Mouse (Mus musculus) adrenal gland, postnatal 4 days (tissue): Measurements from ENCODE around the gene Pou5f2. TPM values are rescaled to one million over a fixed set of nuclear protein-coding genes. Genes with fewer than 3 reads are reported as not detected.

Experiments used
- DNase-seq, 2 experiments: peaks; one replicate each; pipeline ENCODE4 v3.0.0; 2021 to 2022; ENCODE audit warnings: low spot score in 2 of 2, mixed read lengths in 2 of 2
- long read RNA-seq, 2 experiments: library from polyadenylated mRNA; stranded (forward); transcript quantifications; one replicate each; pipeline ENCODE4 v2.0.0; 2021
- total RNA-seq, 2 experiments: library from RNA; stranded (reverse); gene quantifications; 2 replicates each; pipeline ENCODE4 v1.2.3; 2021

The Pou5f2 gene
- 1 to 10 TPM; 1.5 to 2.9 TPM for total RNA-seq
- long read RNA-seq, experiment 1, result 0 reads
- long read RNA-seq, experiment 2, result 0 reads

DNA sequence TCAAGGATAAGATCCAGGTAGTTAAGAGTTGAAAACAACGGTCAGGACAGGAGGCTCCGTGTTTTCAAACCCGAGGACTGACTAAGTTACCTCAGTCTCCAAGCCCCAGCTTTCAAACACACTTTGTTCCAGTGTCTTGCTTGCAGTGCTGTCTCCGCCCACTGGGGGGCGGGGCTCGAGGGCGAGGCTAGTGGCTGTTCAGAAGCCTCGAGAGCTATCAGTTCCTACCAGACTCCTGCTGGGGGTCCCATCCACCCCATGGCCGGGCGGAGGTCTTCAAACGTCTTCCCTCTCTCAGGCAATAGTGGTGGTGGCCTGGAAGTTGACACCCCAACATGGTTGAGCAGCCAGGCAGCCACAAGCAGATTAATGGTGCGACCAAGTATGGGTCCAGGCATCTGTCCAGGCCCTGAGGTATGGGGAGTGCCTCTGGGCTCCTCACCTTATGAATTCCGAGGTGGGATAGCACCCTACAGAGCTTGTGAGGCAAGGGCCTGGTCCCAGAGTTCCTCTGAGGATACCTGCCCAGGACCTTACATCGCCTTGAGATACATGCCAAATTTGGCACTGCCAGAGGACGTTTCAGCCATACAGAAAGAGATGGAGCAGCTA, at the start of gene Pou5f2:
Gene Pou5f2, plus strand, starts transcription at position 220 of the 612 bp plus-strand sequence.
- no peak for DNase-seq

DNA sequence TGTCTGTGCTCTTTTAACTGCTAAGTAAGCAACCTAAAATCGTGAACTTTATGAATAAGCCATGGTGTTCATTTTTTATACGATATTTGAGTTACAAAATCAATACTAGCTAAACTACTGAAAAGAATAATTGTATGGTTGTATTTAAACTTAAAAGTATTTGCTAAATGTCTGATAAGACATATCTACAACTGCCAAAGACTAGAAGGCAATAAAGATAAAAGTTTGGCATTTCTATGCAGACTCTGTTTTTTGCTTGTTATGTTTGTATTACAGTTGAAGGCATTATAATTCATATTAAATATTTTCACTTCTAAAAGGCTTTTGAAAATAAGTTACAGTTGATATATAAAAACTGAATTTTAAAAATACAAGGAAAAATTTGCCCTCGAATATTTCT, 48.5 kb upstream of the Pou5f2 start:
- DNase-seq, result no peak

DNA sequence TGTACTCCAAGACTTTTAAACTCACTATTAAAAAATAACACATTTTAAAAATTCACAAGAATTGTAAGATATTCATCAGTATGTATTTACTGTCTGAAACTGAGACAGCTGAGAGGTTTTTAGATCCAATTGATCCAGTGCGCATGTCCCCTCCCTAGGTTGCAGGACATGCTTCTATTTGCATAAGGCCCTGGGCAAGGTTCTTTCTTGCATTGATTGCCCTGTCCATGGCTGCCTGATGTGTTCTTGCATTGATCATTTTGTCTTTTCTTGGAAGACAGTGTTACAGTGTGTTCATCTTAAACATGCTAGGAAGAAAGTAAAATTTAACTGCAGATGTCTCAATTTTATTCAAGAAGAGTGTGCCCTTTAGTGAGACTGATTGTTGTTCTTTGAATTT, 47.6 kb upstream of the Pou5f2 start:
- DNase-seq, result no peak

DNA sequence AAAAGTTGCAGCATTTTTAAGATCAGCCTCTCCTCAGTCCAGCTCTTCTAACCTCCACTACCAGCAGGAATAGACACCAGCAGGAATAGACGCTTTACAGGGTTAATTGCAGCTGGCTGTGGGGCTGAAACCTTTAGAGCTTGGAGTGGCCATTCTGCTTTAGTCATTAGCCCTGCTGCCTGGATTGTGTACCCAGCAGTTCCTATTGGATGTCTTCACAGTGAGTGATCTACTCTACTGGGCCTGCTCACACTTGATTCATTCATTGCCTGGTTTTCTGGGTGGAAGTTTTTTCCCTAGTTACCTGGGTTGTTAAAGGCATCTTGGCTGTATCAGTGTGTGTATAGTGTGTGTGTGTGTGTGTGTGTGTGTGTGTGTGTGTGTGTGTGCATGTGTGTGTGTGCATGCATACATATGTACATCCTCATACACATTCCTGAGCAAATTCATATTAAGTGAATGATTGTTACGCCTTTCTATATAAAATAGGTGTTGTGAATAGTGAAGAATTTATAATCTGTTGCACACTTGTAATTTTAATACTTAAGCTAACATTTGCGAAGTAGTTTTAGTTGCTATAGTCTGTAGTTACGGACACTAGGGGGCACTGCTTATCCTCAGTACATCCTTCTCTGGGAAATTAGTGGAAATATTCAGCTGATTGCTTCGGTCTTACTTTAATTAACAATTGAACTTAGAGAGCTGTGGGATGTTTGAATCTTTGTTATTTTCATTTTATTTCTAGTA, 42.4 kb upstream of the Pou5f2 start:
- DNase-seq, result no peak

DNA sequence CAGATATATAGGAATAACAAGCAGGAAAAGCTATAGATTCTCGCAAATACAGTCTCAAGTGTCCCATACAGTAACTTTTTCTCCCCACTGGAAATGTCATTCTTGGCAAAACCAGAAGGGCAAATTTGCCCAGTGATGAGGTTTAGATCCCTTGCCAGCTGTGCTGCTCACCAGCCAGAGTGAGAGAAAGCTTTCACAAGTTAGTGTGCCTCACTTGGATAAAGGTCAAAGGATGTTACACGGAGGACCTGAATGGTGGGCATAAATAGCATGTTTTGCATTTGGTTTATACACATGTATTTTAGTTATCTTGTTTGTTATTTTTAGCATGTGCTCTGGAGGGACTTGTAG, 41.9 kb upstream of the Pou5f2 start:
- no peak for DNase-seq

DNA sequence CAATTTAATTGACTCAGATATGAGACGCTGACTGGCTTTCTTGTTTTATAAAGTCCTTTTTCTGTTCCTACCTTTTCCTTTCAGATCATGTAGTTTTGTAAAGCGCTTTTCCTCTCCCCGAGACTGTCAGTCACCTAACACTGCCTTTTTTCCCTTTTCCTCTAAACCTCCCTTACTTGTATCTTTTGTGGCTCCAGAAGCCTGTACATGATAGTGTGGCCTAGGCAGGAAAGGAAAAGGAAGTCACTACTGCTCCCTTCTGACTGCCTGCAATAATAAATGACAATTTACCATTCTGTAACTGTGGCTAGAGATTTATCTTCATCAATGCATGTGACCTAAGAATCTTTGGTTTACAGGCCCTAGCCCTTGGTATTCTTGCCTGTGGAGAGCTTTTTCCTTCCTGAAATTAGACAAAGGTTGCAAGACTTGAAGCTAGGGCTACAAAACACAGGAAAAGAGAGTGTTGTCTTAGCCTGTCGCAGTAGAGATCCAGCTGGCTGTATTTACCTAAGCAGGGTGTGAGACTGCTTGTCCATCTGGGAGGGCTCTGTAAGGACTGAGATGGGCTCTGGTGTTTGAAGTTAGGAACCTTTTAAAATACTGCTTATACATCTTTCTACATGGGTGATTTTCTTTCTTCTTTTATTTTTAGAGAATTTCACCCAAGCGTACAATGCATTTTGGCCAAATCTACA, 33.4 kb upstream of the Pou5f2 start:
- no peak for DNase-seq

DNA sequence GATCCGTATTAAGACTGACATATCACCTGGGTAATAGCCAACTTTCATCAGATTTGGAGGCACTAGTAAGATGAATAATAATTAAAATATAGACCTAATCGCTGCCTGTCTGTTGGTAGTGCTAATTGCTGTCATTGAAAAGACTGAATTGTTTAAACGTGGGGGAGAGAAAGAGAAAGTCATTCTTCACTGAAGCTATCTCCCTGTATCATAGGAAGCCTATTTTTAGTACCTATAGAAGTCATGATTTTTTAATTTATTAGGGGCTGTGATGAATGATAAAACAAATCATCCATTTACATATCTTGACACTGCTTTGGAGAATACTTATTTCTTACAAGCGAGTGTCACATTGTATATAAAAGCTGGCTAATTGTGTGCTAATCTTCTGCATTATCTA, 20.1 kb upstream of the Pou5f2 start:
- no peak for DNase-seq

DNA sequence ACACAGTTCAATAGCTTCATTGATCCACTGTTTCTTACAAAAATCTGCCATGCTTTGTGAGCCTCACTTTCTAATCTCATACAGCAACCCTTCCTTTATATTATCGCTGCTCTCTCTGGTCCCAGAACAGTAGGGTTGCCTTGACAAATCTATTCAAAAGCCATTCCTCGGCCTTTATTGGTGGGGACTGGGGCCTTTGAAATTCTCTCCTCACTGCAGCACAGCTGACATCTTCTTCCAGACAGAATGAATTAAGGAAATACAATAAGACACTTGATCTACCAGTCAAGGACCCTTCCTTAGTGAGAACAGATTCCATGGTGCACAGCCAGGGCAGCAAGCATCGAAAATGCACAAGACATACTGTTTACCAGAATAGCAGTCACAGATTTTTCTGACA, 19.4 kb upstream of the Pou5f2 start:
- no peak for DNase-seq

DNA sequence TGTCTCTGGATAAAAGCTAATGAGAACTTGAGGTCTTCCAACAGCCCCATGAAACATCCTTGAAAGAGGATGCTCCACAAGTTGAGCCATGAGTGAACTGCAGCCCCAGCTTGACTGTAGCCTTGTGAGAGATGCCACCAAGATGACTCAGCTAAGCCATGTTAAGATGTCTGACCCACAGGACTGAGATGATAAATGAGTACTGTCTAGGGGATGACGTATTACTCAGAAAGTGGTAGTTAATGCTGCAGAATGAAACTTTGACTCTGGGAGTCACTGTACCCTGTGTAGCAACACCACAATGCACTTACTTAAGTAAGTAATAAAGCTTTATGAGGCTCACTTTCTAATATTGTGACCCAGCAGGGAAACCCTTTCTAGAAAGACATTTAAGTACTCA, 14.5 kb upstream of the Pou5f2 start:
- no peak for DNase-seq

DNA sequence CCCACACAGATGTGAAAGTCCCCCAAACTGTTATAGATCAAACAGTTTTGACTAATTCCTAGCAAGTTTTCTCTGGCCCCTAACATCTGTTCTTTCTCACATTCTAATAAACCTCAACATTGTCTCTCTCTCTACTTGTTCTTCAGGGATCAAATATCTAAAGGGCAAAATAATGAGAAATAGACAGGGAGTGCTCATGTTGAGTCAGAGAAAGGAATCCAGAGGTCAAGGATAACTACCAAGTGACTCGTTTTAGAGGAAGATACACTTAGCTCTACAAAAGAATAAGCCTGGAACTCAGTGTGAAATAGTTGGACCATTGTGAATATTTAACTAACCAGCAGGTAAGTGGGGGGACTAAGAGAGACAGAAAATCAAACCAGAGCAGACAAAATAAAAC, 8.1 kb downstream of the Pou5f2 start:
- DNase-seq, result no peak

DNA sequence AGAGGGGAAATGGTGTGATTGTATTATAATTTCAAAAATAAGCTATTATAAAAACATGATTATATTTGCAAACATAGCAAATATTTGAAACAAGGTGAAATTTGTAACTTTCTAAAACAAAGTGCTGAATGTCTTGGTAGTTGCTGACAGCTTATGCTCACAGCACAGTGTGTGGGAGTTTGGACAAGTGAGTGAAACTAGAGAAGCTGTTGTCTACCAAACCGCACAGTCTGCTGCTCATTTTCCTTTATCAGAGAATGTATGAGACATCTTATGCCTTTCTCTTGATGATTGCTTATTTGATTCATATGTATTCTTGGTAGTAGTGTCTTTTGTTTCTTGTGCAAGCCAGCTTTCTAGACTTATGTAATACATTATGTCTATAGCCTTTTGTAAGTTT, 12.5 kb downstream of the Pou5f2 start:
- DNase-seq, result no peak

DNA sequence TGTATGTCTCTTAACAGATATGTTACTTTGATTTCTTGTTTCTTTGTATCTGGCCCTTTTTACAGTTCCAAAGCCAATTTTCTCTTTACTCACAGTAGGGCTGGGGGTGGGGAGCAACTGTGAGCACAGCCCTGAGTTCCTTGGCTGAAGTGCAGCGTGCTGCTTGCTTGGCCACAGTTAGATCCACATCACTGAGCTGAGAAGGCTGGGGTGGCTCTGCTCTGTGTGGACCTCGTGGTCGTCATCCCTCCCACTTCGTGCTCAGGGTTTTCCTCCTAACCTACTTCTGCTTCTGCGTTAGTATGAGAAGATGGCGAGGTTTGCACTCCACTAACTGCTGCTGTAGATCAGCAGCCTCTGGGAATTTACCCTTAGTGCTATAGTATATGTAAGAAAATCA, 18.5 kb downstream of the Pou5f2 start:
- no peak for DNase-seq

DNA sequence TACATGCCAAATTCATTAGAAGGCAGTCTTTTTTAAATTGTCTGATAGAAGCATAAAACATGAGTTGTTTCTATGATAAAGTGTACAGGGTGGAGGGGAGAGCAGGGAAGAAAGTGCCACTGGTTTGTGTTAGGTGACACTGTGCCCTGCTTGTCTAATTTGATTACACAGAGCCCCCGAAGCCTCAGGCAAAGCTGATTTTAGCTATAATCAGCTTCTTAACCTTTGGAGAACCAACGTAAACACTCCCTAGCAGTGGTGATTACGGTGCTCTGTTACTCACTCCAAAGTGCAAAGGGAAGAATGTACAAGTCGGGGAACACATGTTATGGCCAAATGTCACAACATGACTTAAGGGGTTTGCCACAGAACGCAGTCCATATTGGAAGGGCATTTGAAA, 20.4 kb downstream of the Pou5f2 start:
- DNase-seq, result no peak

Other genes starting within 250 kb of the Pou5f2 start
- 10 to 100 TPM; 29.4 to 29.5 TPM for gene Nr2f1, start 174.9 kb downstream of the Pou5f2 start, total RNA-seq